Mouse (Mus musculus): ENCODE data around the gene Usp32. TPM values are rescaled to one million over a fixed set of nuclear protein-coding genes. Genes with fewer than 3 reads are reported as not detected.

Usp32 gene
- polyA plus RNA-seq, 1 experiment: 41.4 TPM

DNA sequence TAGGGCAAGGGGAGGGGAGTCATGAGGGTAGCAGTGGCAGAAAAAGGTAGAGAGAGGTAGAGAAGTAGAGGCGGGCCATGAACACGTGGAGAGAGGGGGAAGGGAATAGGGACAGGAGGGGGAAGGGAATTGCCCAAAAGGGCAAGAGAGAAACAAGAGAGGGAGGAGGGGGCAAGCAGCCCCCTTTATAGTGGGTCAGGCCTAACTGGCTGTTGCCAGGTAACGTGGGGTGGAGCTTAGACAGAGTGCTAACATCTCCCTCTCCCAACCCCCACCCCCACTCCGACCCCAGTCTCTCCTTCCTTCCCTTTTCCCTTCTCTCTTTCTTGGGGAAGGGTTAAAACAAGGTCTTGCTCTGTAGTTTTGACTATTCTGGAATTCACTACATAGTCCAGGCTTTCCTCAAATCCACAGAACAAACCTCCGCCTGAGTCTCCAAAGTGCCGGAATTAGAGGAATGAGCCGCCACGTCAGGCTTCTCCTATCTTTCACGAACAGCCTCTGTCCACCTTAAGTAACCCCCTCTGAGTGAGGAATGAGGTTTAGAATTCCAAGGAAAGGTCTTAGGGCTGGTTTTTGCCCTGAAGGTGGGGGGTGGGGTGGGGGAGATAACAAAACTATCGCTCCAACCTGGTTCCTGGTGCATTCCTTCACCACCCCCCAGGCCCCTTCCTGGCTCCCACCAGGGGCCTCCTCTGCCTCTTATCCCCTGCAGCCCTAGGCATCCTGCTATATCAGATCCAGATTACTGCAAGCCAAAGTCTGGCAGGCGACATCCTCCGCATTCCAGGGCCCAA lies 195.1 kb downstream of the Usp32 start:
- TF ChIP-seq POLR2A (IDR thresholded peaks at IDR 0.05; ENCODE audit: borderline replicate concordance, insufficient read depth, low read length): no peak
- TF ChIP-seq CTCF (IDR thresholded peaks at IDR 0.05; ENCODE audit: borderline replicate concordance, insufficient read depth, low read depth, low read length): no peak
- WGBS: 57% methylated on average over 12 of the region's 12 CpGs
- H3K27ac ChIP-seq (ENCODE audit: insufficient read depth, low read length): no peak overlapping the region
- H3K4me3 ChIP-seq (replicated peaks; ENCODE audit: insufficient read depth, low read depth, low read length): no peak overlapping the region
- H3K27me3 ChIP-seq (ENCODE audit: control insufficient read depth, insufficient read depth, low read length): no peaks in the 10 kb centered on the region
- H3K4me1 ChIP-seq (ENCODE audit: control insufficient read depth, insufficient read depth, low read length): peaks cover 7% of the 10 kb centered on the region
- DNase-seq: no peak

GRCm38 (mm10) chr11:84943948-84944347 lies 196.0 kb downstream of the Usp32 start:
- TF ChIP-seq CTCF (IDR thresholded peaks at IDR 0.05; ENCODE audit: borderline replicate concordance, insufficient read depth, low read depth, low read length): no peak
- no peak for TF ChIP-seq POLR2A (IDR thresholded peaks at IDR 0.05; ENCODE audit: borderline replicate concordance, insufficient read depth, low read length)
- H3K4me1 ChIP-seq (ENCODE audit: control insufficient read depth, insufficient read depth, low read length): peaks cover 7% of the 10 kb centered on the region
- DNase-seq: no peak
- no peak overlapping the region for H3K4me3 ChIP-seq (replicated peaks; ENCODE audit: insufficient read depth, low read depth, low read length)
- no peak overlapping the region for H3K27ac ChIP-seq (ENCODE audit: insufficient read depth, low read length)
- 33% methylated on average over 15 of the region's 15 CpGs for WGBS
- H3K27me3 ChIP-seq (ENCODE audit: control insufficient read depth, insufficient read depth, low read length): no peaks in the 10 kb centered on the region

DNA sequence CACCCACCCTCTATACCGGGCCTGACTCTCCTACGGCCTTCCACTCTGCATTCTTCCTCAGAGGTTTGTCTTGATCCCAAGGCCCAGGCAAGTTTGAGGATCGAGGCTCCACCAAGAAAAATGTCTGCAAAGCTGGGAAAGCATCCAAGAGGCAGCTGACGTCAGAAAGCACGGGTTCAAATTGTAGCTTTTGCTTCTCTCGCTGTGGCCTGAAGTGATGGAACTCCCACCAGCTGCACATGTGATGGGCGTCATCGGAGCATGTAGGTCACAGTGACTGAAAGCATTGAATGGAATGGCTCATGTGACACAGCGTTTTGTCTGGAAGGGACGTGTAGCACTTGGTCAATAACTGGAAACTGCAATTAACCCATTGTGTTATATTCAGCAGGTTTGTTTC lies 199.8 kb downstream of the Usp32 start:
- Histone ChIP-seq H3K27me3 (ENCODE audit: control insufficient read depth, insufficient read depth, low read length) (no peaks in the 10 kb centered on the region), H3K4me1 (ENCODE audit: control insufficient read depth, insufficient read depth, low read length) (peaks cover 7% of the 10 kb centered on the region; the same call in 1 of the 2 replicates), H3K4me3 (replicated peaks; ENCODE audit: insufficient read depth, low read depth, low read length) (no peak overlapping the region), H3K27ac (ENCODE audit: insufficient read depth, low read length) (no peak overlapping the region)
- TF ChIP-seq POLR2A (IDR thresholded peaks at IDR 0.05; ENCODE audit: borderline replicate concordance, insufficient read depth, low read length) (no peak), CTCF (IDR thresholded peaks at IDR 0.05; ENCODE audit: borderline replicate concordance, insufficient read depth, low read depth, low read length) (no peak)
- WGBS: 42% methylated on average over 10 of the region's 10 CpGs
- DNase-seq: no peak

GRCm38 (mm10) chr11:84939508-84940053 lies 200.4 kb downstream of the Usp32 start:
- 34% methylated on average over 8 of the region's 8 CpGs for WGBS
- no peak overlapping the region for H3K4me3 ChIP-seq (replicated peaks; ENCODE audit: insufficient read depth, low read depth, low read length)
- no peak overlapping the region for H3K27ac ChIP-seq (ENCODE audit: insufficient read depth, low read length)
- TF ChIP-seq POLR2A (IDR thresholded peaks at IDR 0.05; ENCODE audit: borderline replicate concordance, insufficient read depth, low read length) (no peak), CTCF (IDR thresholded peaks at IDR 0.05; ENCODE audit: borderline replicate concordance, insufficient read depth, low read depth, low read length) (no peak)
- H3K27me3 ChIP-seq (ENCODE audit: control insufficient read depth, insufficient read depth, low read length): no peaks in the 10 kb centered on the region
- H3K4me1 ChIP-seq (ENCODE audit: control insufficient read depth, insufficient read depth, low read length): peaks cover 7% of the 10 kb centered on the region; the same call in 1 of the 2 replicates
- DNase-seq: no peak

Other genes with a start within 250 kb of the Usp32 start
- 44.7 and 47.5 TPM in 2 replicates for gene Znhit3, start 223.8 kb downstream of the Usp32 start, polyA plus RNA-seq (2012; rRNA removed)
- gene Car4, start 182.4 kb downstream of the Usp32 start, polyA plus RNA-seq (2012; rRNA removed): 187 and 208 TPM in 2 replicates
- 0.24 TPM in 1 of 2 replicates, not detected in the other for gene 1700125H20Rik, start 30.2 kb upstream of the Usp32 start, polyA plus RNA-seq (2012; rRNA removed)
- 43.0 and 43.4 TPM in 2 replicates for gene Appbp2, start 95.0 kb upstream of the Usp32 start, polyA plus RNA-seq (2012; rRNA removed)
- 31.2 and 35.8 TPM in 2 replicates for gene Ppm1d, start 171.1 kb upstream of the Usp32 start, polyA plus RNA-seq (2012; rRNA removed)
- gene Bcas3, start 213.0 kb upstream of the Usp32 start, polyA plus RNA-seq (2012; rRNA removed): 42.8 and 44.4 TPM in 2 replicates